Mouse (Mus musculus) small intestine, adult 2 months (tissue): ENCODE results near the gene Acap2.

Experiments used
- CTCF ChIP-seq: fragments of 200-500 bp; IDR thresholded peaks from 2 replicates; pipeline ENCODE4 v1.5.1; 2012; ENCODE audit warnings: low read depth, mild to moderate bottlenecking, control low read depth, inconsistent platforms, low read length, moderate library complexity, mixed read lengths; ENCODE audit not compliant: insufficient replicate concordance, insufficient read length; ENCODE audit errors: extremely low read depth
- POLR2A ChIP-seq: fragments of 200-500 bp; IDR thresholded peaks from 2 replicates; pipeline ENCODE4 v1.6.1; 2012; ENCODE audit warnings: low read depth, mild to moderate bottlenecking, control low read depth, inconsistent platforms, low read length, moderate library complexity

DNA sequence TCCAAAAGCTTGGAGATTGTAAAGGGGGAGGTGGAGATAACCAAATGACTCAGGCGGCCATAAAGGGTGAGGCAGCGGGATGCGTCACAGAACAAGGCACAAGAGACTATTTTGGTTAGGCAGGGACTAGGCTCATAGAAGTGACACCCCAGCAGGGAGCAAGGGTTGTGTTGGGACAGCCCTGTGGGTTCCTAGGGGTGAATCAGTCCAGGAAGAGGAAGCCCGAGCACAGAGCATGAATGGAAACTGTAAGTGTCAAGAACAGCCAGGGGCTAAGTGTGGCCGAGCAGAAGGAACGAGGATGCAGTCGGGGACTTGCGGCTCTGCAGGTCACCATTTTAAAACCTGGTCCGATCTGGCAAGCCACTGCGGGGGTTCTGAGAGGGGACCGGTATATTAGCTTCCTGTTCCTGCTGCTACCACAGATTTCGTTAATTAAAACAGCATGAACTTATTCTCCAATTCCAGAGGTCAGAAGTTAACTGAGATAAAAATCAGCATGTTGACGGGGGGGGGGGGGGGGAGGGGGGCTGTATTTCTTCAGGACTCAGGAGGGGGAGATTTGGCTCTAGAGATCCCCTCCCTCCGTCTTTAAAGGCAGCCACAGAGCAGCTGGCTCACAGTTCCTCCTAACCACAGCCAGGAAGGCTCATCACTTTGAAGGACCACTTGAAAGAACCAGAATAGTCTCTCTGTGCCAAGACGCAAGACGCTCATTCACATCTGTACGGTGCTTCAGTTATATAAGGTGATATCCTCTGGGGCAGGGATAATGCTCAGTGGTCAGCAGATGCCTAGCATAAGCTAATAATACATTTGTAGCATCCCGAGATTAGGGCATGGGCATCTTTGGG, 34.6 kb upstream of the Acap2 start:
- TF ChIP-seq CTCF (no peak), POLR2A (0 out of 2 replicates have a peak, but pooled peaks have one; percentile 6)
